Mouse (Mus musculus): ENCODE results near the gene Zmiz2. TPM values are rescaled to one million over a fixed set of nuclear protein-coding genes. Genes with fewer than 3 reads are reported as not detected.

The Zmiz2 gene
- total RNA-seq, 1 experiment: 19.6 TPM

DNA sequence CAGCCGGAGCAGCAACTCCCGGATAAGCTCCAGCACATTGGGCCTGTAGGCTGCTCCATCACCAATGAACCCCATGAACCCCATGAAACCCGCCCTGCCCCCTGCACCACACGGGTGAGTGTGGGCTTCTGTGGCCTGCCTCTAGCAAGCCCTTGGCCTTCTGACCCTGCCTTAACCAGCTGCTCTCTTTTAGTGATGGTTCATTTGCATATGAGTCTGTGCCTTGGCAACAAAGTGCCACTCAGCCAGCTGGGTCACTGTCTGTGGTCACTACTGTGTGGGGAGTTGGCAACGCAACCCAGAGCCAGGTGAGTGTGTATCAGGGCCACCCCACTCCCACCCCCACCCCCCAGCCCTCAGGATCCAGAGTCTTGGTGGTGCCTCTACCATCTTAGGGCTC, 6.7 kb downstream of the Zmiz2 start:
- no peak for TF ChIP-seq MAFK (IDR thresholded peaks at IDR 0.05; ENCODE audit: insufficient read depth, low read depth, low read length)
- TF ChIP-seq CHD2 (IDR thresholded peaks at IDR 0.05; ENCODE audit: low read depth, low read length): no peak
- TF ChIP-seq ZC3H11A (IDR thresholded peaks at IDR 0.05; ENCODE audit: borderline replicate concordance, low read depth, low read length): no peak
- TF ChIP-seq HCFC1 (IDR thresholded peaks at IDR 0.05; ENCODE audit: borderline replicate concordance, insufficient read depth, low read length): no peak
- no peak for TF ChIP-seq ZNF384 (IDR thresholded peaks at IDR 0.05; ENCODE audit: low read depth, low read length)
- in situ Hi-C loops (cut with MboI; ENCODE audit: low sequenced_read_pairs in 2 of 2, unreplicated experiment in 2 of 2): no loop called here

DNA sequence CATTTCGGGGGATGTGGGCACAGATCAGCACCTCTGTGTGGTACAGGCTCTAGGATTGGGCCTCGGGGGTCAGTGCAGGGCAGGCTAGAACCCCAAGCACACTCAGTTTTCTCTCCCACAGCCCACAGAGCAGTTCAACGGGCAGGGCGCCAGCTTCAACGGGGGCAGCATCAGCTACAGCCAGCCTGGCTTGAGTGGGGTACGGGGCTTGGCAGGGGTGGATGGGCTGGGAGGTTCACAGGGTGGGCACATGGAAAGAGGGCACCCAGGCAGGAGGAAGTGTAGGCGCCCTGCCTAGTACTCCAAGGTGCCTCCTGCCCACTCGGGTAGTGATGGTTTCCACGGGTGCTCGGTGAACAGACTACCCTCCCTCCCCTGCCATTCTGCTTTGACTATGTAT, 9.3 kb downstream of the Zmiz2 start:
- H3K27ac ChIP-seq (ENCODE audit: insufficient read depth, low read depth, low read length, poor library complexity, severe bottlenecking): no peak overlapping the region
- no peak overlapping the region for H3K4me3 ChIP-seq (ENCODE audit: insufficient read depth in 1 of 2, low read depth in 1 of 2, low read length in 2 of 2, poor library complexity in 1 of 2, severe bottlenecking in 1 of 2)
- H3K36me3 ChIP-seq (ENCODE audit: control insufficient read depth, insufficient read depth, low read length, poor library complexity, severe bottlenecking): peaks cover 75% of the 10 kb centered on the region
- no peaks in the 10 kb centered on the region; a peak in 1 of 4 replicates for H3K4me1 ChIP-seq (ENCODE audit: control insufficient read depth in 2 of 2, insufficient read depth in 2 of 2, low read length in 2 of 2, poor library complexity in 1 of 2)
- no peak for DNase-seq (ENCODE audit: low read depth, low spot score)
- H3K9ac ChIP-seq (ENCODE audit: insufficient read depth, low read depth, low read length, poor library complexity, severe bottlenecking): no peak overlapping the region
- in situ Hi-C loops (cut with MboI; ENCODE audit: low sequenced_read_pairs in 2 of 2, unreplicated experiment in 2 of 2): no loop called here
- no peak for TF ChIP-seq HCFC1 (IDR thresholded peaks at IDR 0.05; ENCODE audit: borderline replicate concordance, insufficient read depth, low read length)
- no peak for TF ChIP-seq ZNF384 (IDR thresholded peaks at IDR 0.05; ENCODE audit: low read depth, low read length)
- H3K9me3 ChIP-seq (ENCODE audit: control insufficient read depth, insufficient read depth, low read depth, low read length): no peaks in the 10 kb centered on the region

More for the DNA sequence above, 6.7 kb downstream of the Zmiz2 start:
- no peaks in the 10 kb centered on the region for H3K9me3 ChIP-seq (ENCODE audit: control insufficient read depth, insufficient read depth, low read depth, low read length)
- H3K4me1 ChIP-seq (ENCODE audit: control insufficient read depth in 2 of 2, insufficient read depth in 2 of 2, low read length in 2 of 2, poor library complexity in 1 of 2): peaks cover 0 to 2% of the 10 kb centered on the region in 2 experiments; a peak in 1 of 4 replicates
- no peak overlapping the region for H3K27ac ChIP-seq (ENCODE audit: insufficient read depth, low read depth, low read length, poor library complexity, severe bottlenecking)
- H3K9ac ChIP-seq (ENCODE audit: insufficient read depth, low read depth, low read length, poor library complexity, severe bottlenecking): no peak overlapping the region
- no peak overlapping the region for H3K4me3 ChIP-seq (ENCODE audit: insufficient read depth in 1 of 2, low read depth in 1 of 2, low read length in 2 of 2, poor library complexity in 1 of 2, severe bottlenecking in 1 of 2)
- H3K36me3 ChIP-seq (ENCODE audit: control insufficient read depth, insufficient read depth, low read length, poor library complexity, severe bottlenecking): peaks cover 61% of the 10 kb centered on the region
- no peak for DNase-seq (ENCODE audit: low read depth, low spot score)

DNA sequence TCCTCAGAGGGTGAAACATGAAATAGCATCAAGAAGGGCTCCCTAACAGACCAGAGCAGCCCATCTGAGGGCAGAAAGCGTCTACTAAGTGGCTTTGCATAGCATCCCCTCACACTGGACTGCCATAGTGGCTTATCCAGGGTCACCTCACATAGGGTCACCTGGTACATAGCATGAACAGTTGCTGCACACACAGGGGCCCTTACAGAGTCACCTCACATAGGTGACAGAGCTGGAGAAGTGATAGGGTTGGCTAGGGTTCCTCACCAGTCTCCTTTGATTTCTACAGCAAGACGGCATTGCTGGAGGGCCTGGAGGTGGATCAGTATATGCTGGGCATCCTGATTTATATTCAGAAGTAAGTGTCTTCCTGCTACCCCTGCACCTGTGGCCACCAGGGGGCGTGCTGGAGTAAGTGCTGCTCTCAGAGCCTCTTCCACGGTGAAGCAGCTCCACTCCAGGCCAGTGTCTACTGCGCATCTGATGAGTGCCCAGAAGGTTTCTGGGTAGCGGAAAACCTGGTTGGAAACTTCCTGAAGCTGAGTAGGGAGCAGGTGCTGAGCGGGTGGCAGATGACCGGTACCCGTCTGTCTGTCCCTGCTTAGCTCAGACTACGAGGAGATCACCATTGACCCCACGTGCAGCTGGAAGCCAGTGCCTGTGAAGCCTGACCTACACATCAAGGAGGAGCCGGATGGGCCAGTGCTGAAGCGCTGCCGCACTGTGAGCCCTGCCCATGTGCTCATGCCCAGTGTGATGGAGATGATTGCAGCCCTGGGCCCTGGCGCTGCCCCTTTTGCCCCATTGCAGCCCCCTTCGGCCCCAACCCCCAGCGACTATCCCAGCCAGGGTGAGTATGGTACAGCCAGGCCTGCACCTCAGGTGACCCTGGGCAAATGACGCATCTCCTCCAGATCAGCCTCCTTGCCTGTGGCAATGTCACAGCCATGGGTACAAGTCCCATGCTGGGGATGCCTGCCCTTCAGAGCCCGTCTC, 13.9 kb downstream of the Zmiz2 start:
- H3K36me3 ChIP-seq (ENCODE audit: control insufficient read depth, insufficient read depth, low read length, poor library complexity, severe bottlenecking): peaks cover 65% of the 10 kb centered on the region
- in situ Hi-C loops (cut with MboI; ENCODE audit: low sequenced_read_pairs in 2 of 2, unreplicated experiment in 2 of 2): no loop called here
- H3K9ac ChIP-seq (ENCODE audit: insufficient read depth, low read depth, low read length, poor library complexity, severe bottlenecking): no peak overlapping the region
- TF ChIP-seq ZC3H11A (IDR thresholded peaks at IDR 0.05; ENCODE audit: borderline replicate concordance, low read depth, low read length) (no peak), MAFK (IDR thresholded peaks at IDR 0.05; ENCODE audit: insufficient read depth, low read depth, low read length) (no peak), CHD2 (IDR thresholded peaks at IDR 0.05; ENCODE audit: low read depth, low read length) (no peak), HCFC1 (IDR thresholded peaks at IDR 0.05; ENCODE audit: borderline replicate concordance, insufficient read depth, low read length) (no peak)
- no peak for DNase-seq (ENCODE audit: low read depth, low spot score)
- peaks cover 0 to 11% of the 10 kb centered on the region in 2 experiments; a peak in 1 of 4 replicates for H3K4me1 ChIP-seq (ENCODE audit: control insufficient read depth in 2 of 2, insufficient read depth in 2 of 2, low read length in 2 of 2, poor library complexity in 1 of 2)
- no peak overlapping the region for H3K27ac ChIP-seq (ENCODE audit: insufficient read depth, low read depth, low read length, poor library complexity, severe bottlenecking)
- no peak overlapping the region for H3K4me3 ChIP-seq (ENCODE audit: insufficient read depth in 1 of 2, low read depth in 1 of 2, low read length in 2 of 2, poor library complexity in 1 of 2, severe bottlenecking in 1 of 2)
- H3K9me3 ChIP-seq (ENCODE audit: control insufficient read depth, insufficient read depth, low read depth, low read length): no peaks in the 10 kb centered on the region

DNA sequence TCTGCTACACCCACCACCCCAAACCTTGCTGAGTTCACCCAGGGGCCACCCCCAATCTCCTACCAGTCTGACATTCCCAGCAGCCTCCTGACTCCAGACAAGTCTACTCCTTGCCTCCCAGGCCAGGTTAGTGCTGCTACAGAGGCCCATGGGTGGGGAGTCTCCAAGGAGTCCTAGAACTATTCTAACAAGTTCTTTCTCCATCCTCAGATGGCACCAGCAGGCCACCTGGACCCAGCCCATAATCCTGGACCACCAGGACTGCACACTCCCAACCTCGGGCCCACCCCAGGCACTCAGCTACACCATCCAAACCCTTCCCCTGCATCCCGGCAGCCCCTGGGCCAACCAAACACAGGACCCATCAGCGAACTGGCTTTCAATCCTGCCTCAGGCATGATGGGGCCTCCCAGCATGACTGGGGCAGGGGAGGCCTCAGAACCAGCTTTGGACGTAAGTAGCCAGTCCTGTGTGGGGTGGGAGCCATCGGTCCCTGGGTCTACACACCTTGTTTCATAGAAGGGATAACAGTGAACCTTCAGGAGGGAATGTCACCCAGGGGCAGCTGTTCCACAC, 15.0 kb downstream of the Zmiz2 start:
- Histone ChIP-seq H3K9ac (ENCODE audit: insufficient read depth, low read depth, low read length, poor library complexity, severe bottlenecking) (no peak overlapping the region), H3K4me1 (ENCODE audit: control insufficient read depth in 2 of 2, insufficient read depth in 2 of 2, low read length in 2 of 2, poor library complexity in 1 of 2) (peaks cover 0 to 11% of the 10 kb centered on the region in 2 experiments; a peak in 1 of 4 replicates), H3K27ac (ENCODE audit: insufficient read depth, low read depth, low read length, poor library complexity, severe bottlenecking) (no peak overlapping the region), H3K36me3 (ENCODE audit: control insufficient read depth, insufficient read depth, low read length, poor library complexity, severe bottlenecking) (peaks cover 57% of the 10 kb centered on the region), H3K9me3 (ENCODE audit: control insufficient read depth, insufficient read depth, low read depth, low read length) (no peaks in the 10 kb centered on the region), H3K4me3 (ENCODE audit: insufficient read depth in 1 of 2, low read depth in 1 of 2, low read length in 2 of 2, poor library complexity in 1 of 2, severe bottlenecking in 1 of 2) (no peak overlapping the region)
- in situ Hi-C loops (cut with MboI; ENCODE audit: low sequenced_read_pairs in 2 of 2, unreplicated experiment in 2 of 2): no loop called here
- no peak for DNase-seq (ENCODE audit: low read depth, low spot score)
- TF ChIP-seq HCFC1 (IDR thresholded peaks at IDR 0.05; ENCODE audit: borderline replicate concordance, insufficient read depth, low read length) (no peak), MAFK (IDR thresholded peaks at IDR 0.05; ENCODE audit: insufficient read depth, low read depth, low read length) (no peak), ZNF384 (IDR thresholded peaks at IDR 0.05; ENCODE audit: low read depth, low read length) (no peak), ZC3H11A (IDR thresholded peaks at IDR 0.05; ENCODE audit: borderline replicate concordance, low read depth, low read length) (no peak), CHD2 (IDR thresholded peaks at IDR 0.05; ENCODE audit: low read depth, low read length) (no peak)
